In the genomic region with DNA sequence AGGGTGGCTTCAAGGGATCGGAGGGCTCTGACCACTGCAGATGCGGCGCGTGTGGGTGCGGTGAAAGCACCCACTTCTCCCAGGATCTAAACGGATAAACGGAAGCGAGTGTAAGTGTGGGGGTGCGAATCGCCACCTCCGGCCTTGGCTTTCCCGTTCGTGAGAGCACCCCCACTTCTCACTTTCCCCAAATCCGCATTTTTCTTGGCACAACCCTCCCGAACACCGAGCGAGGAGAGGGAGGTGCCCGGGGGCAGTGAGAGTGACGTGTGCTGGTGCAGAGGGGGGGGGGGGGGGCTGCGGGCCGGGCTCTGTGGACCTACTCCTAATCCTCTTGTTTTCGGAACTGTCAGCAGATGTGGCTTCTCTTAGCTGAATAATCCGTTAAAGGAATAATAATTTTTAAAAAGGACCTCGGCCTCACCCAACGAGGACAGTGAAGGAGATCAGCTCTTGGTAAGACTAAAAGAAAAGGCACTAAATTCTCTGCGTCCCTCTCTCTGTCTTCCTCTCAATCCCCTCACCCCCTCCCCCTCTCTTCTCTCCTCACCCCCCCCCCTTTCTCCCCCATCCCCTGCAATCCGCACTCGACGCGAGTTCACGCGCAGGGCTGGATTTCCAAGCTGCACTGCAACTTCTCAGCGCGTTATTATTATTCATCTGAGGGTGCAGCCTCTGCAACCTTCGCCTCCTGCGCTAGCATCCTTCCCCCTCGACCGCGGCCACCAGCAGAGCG, we compare ENCODE assay signal across 8 mouse cellular contexts.
DNase-seq lines count a peak whose midpoint lies in the region; ATAC-seq and TF ChIP-seq lines count a peak whose summit lies in the region.

No protein-coding gene starts in this region.

- ATAC-seq in hindbrain, postnatal 0 days, result peak; percentile 71
- ATAC-seq in liver, embryonic 16.5 days (ENCODE audit: low read depth), result no peak
- ATAC-seq in stomach, embryonic 14.5 days (ENCODE audit: insufficient number of reproducible peaks, insufficient read depth, low FRiP score, low read depth), result no peak

- no peaks in the 10 kb centered on the region for H3K9me3 ChIP-seq in embryonic facial prominence, embryonic 10.5 days
- no peaks in the 10 kb centered on the region for H3K9me3 ChIP-seq in hindbrain, postnatal 0 days (ENCODE audit: low read length)
- no peaks in the 10 kb centered on the region for H3K9me3 ChIP-seq in liver, embryonic 16.5 days (replicated peaks; ENCODE audit: control insufficient read depth, low read length)
- no peaks in the 10 kb centered on the region for H3K9me3 ChIP-seq in stomach, embryonic 14.5 days (ENCODE audit: control insufficient read depth, low read depth, low read length)

- H3K27ac ChIP-seq in thymus, adult 2 months (ENCODE audit: control insufficient read depth, insufficient read depth, low read length), result no peak overlapping the region
- peak overlapping the region; percentile 32; the same call in 1 of the 2 replicates for H3K27ac ChIP-seq in embryonic facial prominence, embryonic 10.5 days (replicated peaks)
- H3K27ac ChIP-seq in hindbrain, postnatal 0 days, result peak overlapping the region; percentile 97
- H3K27ac ChIP-seq in liver, embryonic 16.5 days (ENCODE audit: low read length), result no peak overlapping the region
- H3K27ac ChIP-seq in stomach, embryonic 14.5 days (ENCODE audit: low read length), result peak overlapping the region; percentile 15; the same call in 1 of the 2 replicates

- TF ChIP-seq CTCF in thymus, adult 2 months (IDR thresholded peaks at IDR 0.05; ENCODE audit: borderline replicate concordance, control insufficient read depth, extremely low read depth, insufficient read depth, low read length, poor library complexity), result no peak
- TF ChIP-seq CTCF in hindbrain, postnatal 0 days (IDR thresholded peaks at IDR 0.05; ENCODE audit: low read depth), result no peak

- H3K4me3 ChIP-seq in thymus, adult 2 months (ENCODE audit: control insufficient read depth, insufficient read depth, low read length), result peak overlapping the region; percentile 26
- peak overlapping the region; percentile 61 for H3K4me3 ChIP-seq in embryonic facial prominence, embryonic 10.5 days
- peak overlapping the region; percentile 71 for H3K4me3 ChIP-seq in hindbrain, postnatal 0 days (ENCODE audit: low read length)
- H3K4me3 ChIP-seq in liver, embryonic 16.5 days (ENCODE audit: low read depth, low read length), result peak overlapping the region; percentile 48
- H3K4me3 ChIP-seq in stomach, embryonic 14.5 days (ENCODE audit: low read depth, low read length), result peak overlapping the region; percentile 34

- no peak for TF ChIP-seq POLR2A in thymus, adult 2 months (IDR thresholded peaks at IDR 0.05; ENCODE audit: control insufficient read depth, extremely low read depth, insufficient read depth, low read length, poor library complexity)

- WGBS in thymus, adult 2 months, result 3% methylated on average over 40 of the region's 40 CpGs
- WGBS in embryonic facial prominence, embryonic 10.5 days, result under 1% methylated on average over 40 of the region's 40 CpGs
- WGBS in hindbrain, postnatal 0 days, result under 1% methylated on average over 38 of the region's 40 CpGs
- WGBS in liver, embryonic 16.5 days (ENCODE audit: insufficient replicate concordance), result 1% methylated on average over 39 of the region's 40 CpGs
- 1% methylated on average over 39 of the region's 40 CpGs for WGBS in stomach, embryonic 14.5 days

- no peak for DNase-seq in thymus, adult 2 months
- DNase-seq in thymus, postnatal 10 days (ENCODE audit: low spot score in 2 of 2), result no peak
- DNase-seq in embryonic facial prominence, embryonic 10.5 days (ENCODE audit: low spot score), result peak; percentile 53
- peak; percentile 88 for DNase-seq in hindbrain, postnatal 0 days (ENCODE audit: low spot score)
- no peak for DNase-seq in spleen, postnatal 36 days (ENCODE audit: low spot score in 2 of 2)
- DNase-seq in testis, postnatal 10 days (ENCODE audit: low spot score), result no peak

- H3K4me1 ChIP-seq in thymus, adult 2 months (replicated peaks; ENCODE audit: control insufficient read depth, insufficient read depth, low read length), result peaks cover 5% of the 10 kb centered on the region; the same call in 1 of the 2 replicates
- peaks cover 64% of the 10 kb centered on the region for H3K4me1 ChIP-seq in embryonic facial prominence, embryonic 10.5 days
- H3K4me1 ChIP-seq in hindbrain, postnatal 0 days (ENCODE audit: insufficient read depth, low read length), result peaks cover 9% of the 10 kb centered on the region; the same call in 1 of the 2 replicates
- no peaks in the 10 kb centered on the region for H3K4me1 ChIP-seq in liver, embryonic 16.5 days (ENCODE audit: control insufficient read depth, low read depth, low read length)
- peaks cover 15% of the 10 kb centered on the region; the same call in 1 of the 2 replicates for H3K4me1 ChIP-seq in stomach, embryonic 14.5 days (ENCODE audit: control insufficient read depth, insufficient read depth, low read length)

- peak overlapping the region; percentile 96 for H3K9ac ChIP-seq in hindbrain, postnatal 0 days (replicated peaks; ENCODE audit: low read length)
- H3K9ac ChIP-seq in liver, embryonic 16.5 days (ENCODE audit: low read depth, low read length), result no peak overlapping the region
- H3K9ac ChIP-seq in stomach, embryonic 14.5 days (replicated peaks; ENCODE audit: low read depth, low read length), result no peak overlapping the region

- no peaks in the 10 kb centered on the region for H3K36me3 ChIP-seq in thymus, adult 2 months (ENCODE audit: control insufficient read depth, insufficient read depth, low read length)
- H3K36me3 ChIP-seq in embryonic facial prominence, embryonic 10.5 days (replicated peaks), result no peaks in the 10 kb centered on the region
- no peaks in the 10 kb centered on the region; the same call in 1 of the 2 replicates for H3K36me3 ChIP-seq in hindbrain, postnatal 0 days (ENCODE audit: insufficient read depth, low read length)
- H3K36me3 ChIP-seq in liver, embryonic 16.5 days (ENCODE audit: control insufficient read depth, insufficient read depth), result no peaks in the 10 kb centered on the region
- H3K36me3 ChIP-seq in stomach, embryonic 14.5 days (ENCODE audit: control insufficient read depth, insufficient read depth, low read length), result no peaks in the 10 kb centered on the region

- peaks cover 29% of the 10 kb centered on the region for H3K27me3 ChIP-seq in thymus, adult 2 months (ENCODE audit: control insufficient read depth, insufficient read depth, low read length)
- peaks cover 100% of the 10 kb centered on the region for H3K27me3 ChIP-seq in embryonic facial prominence, embryonic 10.5 days (replicated peaks; ENCODE audit: low read depth, poor library complexity, severe bottlenecking)
- H3K27me3 ChIP-seq in hindbrain, postnatal 0 days (ENCODE audit: insufficient read depth, low read length), result no peaks in the 10 kb centered on the region
- H3K27me3 ChIP-seq in liver, embryonic 16.5 days (ENCODE audit: control insufficient read depth, insufficient read depth, low read depth, low read length), result peaks cover 86% of the 10 kb centered on the region
- peaks cover 64% of the 10 kb centered on the region for H3K27me3 ChIP-seq in stomach, embryonic 14.5 days (ENCODE audit: control insufficient read depth, insufficient read depth, low read length)

- peak overlapping the region; percentile 77 for H3K4me2 ChIP-seq in hindbrain, postnatal 0 days (ENCODE audit: low read depth, low read length)
- H3K4me2 ChIP-seq in liver, embryonic 16.5 days (ENCODE audit: low read depth, low read length), result peak overlapping the region; percentile 57
- H3K4me2 ChIP-seq in stomach, embryonic 14.5 days (replicated peaks; ENCODE audit: low read depth, low read length), result peak overlapping the region; percentile 76

Comparison
In these comparisons a context has a peak if more than half of its experiments do, and no peak if none do; other contexts are left out.
1. DNase-seq: peak in embryonic facial prominence, embryonic 10.5 days (single experiment) and hindbrain, postnatal 0 days (single experiment); none in thymus, adult 2 months (single experiment), thymus, postnatal 10 days (0 of 2), spleen, postnatal 36 days (0 of 2) and testis, postnatal 10 days (single experiment).
2. H3K27ac ChIP-seq: peak in embryonic facial prominence, embryonic 10.5 days (single experiment), hindbrain, postnatal 0 days (single experiment) and stomach, embryonic 14.5 days (single experiment); none in thymus, adult 2 months (single experiment) and liver, embryonic 16.5 days (single experiment).
3. Peak in every context shown above with its lines, with median percentiles within 50 percentile points of each other: H3K4me3 ChIP-seq and H3K4me2 ChIP-seq.